Mouse (Mus musculus) B cell, adult 2 months (primary cell): ENCODE results near the gene Kat8.

Source experiments
- DNase-seq, 2 experiments: peaks; one replicate each; pipeline ENCODE4 v3.0.0; 2022

Gene Kat8

GRCm38 (mm10) chr7:127898179-127898956, 13.9 kb upstream of the Kat8 start:
- peak; percentile 22 to 31 for DNase-seq

- DNase-seq, result no peak
These were observed 12.3 kb upstream of the Kat8 start for GRCm38 (mm10) chr7:127899997-127900396.

GRCm38 (mm10) chr7:127901772-127902171, 10.5 kb upstream of the Kat8 start:
- no peak for DNase-seq

DNA sequence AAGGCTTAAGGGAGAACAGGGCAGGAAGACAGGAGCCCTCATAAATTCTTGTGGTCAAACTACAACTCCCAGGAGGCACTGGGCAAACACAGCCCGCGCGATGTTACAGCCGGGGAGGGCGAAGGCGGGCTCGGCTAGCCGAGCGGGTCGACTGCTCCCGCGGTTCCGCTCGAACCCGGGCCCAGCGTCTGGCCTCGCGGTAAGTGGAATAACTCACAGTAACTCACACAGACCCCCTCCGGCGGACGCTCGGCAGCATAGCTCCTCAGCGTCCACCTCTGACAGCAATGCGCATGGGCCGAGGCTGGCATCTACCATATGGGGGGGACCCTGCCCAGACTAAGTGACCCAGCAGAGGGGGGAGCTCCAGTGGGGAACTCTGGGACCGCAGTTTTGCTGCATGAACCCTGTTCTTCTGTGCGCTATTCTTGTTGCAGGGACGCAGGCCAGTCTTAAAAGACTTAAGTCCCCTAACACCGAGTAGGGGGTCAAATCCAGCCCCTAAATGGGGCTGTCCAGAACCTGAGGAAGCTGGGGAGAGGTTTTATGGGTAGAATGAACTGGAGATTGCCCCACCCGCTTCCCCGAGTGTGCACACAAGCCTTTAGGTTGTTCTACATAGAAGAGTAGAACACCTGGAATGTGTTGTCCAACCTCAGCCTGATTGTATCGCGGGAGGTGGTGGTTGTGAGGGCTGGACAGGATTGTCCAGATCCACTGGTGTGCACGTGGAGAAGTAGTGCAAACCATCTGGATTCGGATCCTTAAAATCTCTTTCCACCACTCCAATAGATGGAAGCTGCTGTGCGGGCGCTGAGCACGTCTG, 8.1 kb upstream of the Kat8 start, which contains the start of gene Bckdk:
Bckdk (plus strand) TSS at position 112 of the 826 bp plus-strand sequence.
- DNase-seq, result peak; percentile 70 to 71

- no peak for DNase-seq
These were observed 4.4 kb upstream of the Kat8 start for GRCm38 (mm10) chr7:127907939-127908338.

DNA sequence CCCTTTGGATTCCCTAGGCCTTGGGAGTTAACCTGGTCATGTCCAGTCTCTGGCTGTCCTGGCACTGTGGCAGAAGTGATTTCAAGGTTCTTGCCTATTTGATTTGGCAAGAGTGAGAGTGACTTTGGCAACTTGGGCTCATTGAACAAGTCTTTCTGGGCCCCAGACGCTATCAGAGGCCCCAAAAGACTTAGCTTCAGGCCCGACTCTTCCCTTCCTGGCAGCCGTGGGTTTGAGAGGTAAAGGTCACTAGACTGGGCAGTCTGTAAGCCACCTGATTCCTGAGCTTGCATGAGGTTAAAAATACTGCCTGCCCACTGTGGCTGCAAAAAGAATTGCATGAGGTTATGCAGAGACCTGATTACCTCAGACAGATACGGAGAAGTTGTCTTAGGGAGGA, 3.7 kb upstream of the Kat8 start:
- no peak for DNase-seq

- DNase-seq, result no peak
These were observed 622 bp downstream of the Kat8 start for GRCm38 (mm10) chr7:127912938-127913337.

GRCm38 (mm10) chr7:127915293-127915692, 3.0 kb downstream of the Kat8 start:
- DNase-seq, result no peak

DNA sequence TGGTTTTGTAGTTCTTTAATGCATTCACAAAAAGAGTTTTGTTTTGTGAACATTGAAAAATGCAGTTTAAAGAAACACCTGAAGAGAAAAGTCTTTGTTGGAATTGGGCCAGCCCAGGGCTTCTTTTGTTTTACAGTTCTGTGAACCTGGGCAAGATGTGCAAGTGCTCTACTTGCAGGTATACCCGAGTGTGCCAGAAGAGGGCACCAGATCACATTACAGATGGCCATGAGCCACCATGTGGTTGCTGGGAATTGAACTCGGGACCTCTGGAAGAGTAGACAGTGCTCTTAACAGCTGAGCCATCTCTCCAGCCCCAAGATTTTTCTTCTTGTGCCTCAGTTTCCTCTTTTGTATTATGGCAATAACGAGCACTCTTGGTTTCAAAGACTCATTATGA, 5.9 kb downstream of the Kat8 start:
- DNase-seq, result peak; percentile 72 to 75

GRCm38 (mm10) chr7:127919290-127919689, 7.0 kb downstream of the Kat8 start:
- DNase-seq, result peak; percentile 53 to 58

DNA sequence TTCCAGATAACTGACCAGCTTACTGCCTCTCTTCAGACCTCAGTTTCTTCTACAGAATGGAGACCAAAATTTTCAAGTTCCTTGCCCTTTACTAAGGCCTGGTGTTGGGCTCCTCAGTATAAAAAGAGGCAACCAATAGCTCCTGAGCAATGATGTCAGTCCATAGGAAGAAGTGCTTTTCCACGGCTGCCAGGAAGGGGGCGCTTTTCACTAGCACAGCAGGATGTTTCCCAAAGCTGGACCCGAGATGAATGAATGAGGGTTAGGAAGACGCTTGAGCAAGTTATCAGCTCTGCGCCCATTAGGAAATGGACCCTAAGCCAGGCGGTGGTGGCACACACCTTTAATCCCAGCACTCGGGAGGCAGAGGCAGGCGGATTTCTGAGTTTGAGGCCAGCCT, 9.2 kb downstream of the Kat8 start:
- peak in 1 of 2 experiments; percentile 11 for DNase-seq

DNA sequence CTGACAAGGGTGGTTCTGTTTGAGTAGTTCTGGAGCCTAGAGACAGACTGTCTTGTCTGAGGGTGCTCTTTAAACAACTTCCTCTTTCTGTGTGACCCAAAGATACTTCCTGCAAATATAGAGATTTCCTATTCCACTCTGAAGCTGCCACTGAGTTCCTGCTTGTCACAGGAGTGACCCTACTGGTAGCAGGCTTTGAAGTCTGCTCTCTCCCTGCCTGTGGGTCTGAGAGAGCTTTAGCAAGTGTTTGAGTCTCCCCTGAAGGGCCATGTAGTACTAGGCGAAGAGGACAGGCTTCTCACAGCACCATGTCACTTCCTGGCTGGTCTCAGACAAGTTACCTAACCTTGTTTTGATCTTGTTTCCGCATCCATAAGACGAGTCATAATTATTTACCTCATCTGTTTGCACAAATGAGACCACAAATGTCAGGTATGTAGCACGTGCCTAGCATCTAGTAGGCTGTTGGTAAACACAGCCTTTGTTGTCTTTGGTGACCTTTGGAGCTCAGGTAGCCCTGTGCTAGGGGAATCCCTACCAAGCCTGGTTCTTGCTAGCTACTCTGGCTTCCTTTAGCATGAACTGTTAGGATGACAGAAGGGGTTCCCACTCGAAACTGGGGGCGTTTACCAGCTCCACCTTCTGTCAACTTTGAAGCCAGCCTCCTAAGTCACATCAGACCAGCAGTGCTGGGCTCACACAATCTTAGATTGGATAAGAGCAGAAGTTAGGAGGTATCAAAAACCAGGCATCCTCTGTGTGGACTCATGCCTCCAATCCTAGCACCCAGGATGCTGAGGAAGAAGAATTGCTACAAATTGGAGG, 10.3 kb downstream of the Kat8 start:
- peak; percentile 68 to 69 for DNase-seq

DNA sequence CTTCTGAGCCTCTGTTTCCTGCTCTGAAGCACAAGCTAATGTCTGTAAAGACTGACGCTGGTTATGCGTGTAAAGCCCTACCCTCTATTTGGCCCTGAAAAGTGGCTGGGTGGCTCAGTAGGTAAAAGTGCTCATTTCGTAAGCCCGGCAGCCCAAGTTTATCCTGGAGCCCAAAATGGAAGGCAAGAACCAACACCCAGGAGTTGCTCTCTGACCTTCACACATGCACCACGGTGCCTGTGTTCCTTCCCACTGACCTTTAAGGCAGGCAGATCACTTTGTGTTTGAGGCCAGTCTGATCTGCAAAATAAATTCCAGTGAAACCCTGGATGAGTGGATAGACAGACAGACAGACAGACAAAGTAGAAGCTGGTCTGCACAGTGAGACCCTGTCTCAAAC, 11.4 kb downstream of the Kat8 start:
- no peak for DNase-seq

GRCm38 (mm10) chr7:127925252-127925651, 12.9 kb downstream of the Kat8 start:
- no peak for DNase-seq

DNA sequence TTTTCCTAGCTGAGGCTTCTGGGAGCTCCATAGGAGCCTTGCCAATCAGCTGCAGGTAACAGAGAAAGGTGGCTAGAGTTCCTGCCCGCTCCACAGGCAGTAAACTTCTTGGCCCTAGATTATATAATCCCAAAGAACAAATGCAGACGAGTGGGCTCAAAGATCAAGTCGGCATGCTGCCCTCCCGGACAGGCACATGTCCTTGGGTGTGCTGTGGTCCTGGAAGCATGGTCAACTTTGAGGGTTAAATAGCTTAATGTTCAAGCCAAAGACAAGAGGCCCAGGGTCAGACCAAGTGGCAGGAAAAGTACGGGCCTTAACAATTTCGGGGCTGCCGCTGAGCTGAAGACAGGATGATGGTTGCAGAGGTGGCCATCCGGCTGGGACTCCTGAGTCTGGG, 13.8 kb downstream of the Kat8 start:
- no peak for DNase-seq

- DNase-seq, result no peak
These were observed 14.5 kb downstream of the Kat8 start for GRCm38 (mm10) chr7:127926846-127927245.

DNA sequence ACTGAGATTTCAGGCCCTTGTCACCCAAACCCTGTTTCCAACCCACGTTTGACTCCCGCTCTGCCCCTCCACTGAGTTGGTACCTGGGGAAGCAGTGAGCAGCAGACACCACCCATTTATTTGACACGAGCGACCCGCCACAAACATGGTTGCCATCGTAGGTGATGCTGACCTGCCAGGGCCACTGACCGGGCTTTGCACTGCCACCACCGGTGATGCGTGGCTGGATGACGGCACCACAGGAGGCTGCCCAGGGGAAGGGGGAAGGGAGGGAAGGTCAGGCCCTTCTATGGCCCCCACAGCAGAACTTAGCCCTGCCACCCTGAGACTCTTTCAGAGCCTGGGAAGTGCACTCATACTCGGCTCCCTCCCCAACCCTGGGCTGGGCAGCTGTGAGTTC, 15.4 kb downstream of the Kat8 start:
- DNase-seq, result no peak

DNA sequence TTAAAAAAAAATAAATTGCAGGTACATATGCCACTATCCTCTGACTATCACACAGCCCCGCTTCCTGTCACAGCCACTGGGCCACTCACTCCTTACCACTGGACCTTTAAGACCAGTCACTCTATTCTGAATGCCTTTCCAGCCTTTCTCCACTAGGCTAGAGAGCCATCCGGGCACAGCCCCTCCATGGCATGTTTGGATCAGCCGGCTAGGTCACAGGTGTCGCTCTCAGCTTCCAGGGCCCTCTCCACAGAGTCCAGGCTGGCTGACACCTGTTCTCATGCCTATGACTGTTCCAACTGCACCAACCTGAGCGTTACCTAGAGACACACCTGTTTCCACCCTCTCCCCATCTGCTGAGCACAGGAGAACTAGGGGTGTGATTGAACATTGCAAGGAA, 16.3 kb downstream of the Kat8 start:
- no peak for DNase-seq

GRCm38 (mm10) chr7:127929923-127930322, 17.6 kb downstream of the Kat8 start, which contains the start of gene Prss8:
TSS of gene Prss8 (minus strand) at chr7:127930104.
- no peak for DNase-seq

GRCm38 (mm10) chr7:127930636-127931035, 18.3 kb downstream of the Kat8 start:
- DNase-seq, result no peak

- DNase-seq, result no peak
These were observed 19.2 kb downstream of the Kat8 start for GRCm38 (mm10) chr7:127931351-127932135.
